Mouse (Mus musculus): Measurements from ENCODE around the gene Pgp. TPM values are rescaled to one million over a fixed set of nuclear protein-coding genes. Genes with fewer than 3 reads are reported as not detected.
"Not testable (repeated sequence)": the region's sequence is repeated elsewhere in the genome, so short reads cannot be mapped to it uniquely, and the experiment has no call there.

The Pgp gene
- total RNA-seq (2022): 10 to 100 TPM; 55.1 to 60.3 (median 60.2) TPM

DNA sequence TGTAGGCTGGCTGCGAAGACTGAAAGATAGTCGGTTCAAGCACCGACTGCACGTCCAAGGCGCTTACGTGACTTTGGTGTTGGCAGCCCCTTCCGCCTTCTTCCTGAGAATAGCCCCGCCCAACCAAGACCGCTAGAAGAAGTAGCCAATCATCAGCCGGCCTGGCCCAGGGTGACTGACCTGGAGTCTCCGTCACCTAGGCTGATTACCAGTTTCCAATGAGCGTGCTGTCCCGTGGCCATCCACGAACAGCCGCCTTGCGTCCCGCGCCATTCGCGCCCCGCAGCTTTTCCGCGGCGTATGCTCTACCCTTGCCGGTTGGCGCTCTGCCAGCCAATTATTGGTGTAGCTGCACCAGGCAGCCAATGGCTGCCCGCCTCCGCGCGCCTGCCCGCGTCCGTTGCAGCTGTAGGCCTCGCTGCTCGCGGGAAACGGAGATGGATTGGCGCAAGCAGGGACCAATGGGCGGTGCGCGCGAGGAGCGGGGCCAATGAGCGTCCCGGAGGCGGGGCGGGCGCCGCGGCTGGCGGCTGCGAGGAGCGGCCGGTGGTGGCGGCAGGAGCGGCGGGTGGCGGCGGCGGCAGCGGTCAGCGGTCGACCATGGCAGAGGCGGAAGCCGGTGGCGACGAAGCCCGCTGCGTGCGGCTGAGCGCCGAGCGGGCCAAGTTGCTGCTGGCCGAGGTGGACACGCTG is at the start of gene Pgp, which contains the start of gene E4f1:
TSS of gene Pgp (plus strand) at position 483 of the 693 bp plus-strand sequence.
TSS of gene E4f1 (minus strand) at position 404 of the 693 bp plus-strand sequence.
- DNase-seq (ENCODE audit: low spot score in 2 of 2): peak; percentile 97 to 99

DNA sequence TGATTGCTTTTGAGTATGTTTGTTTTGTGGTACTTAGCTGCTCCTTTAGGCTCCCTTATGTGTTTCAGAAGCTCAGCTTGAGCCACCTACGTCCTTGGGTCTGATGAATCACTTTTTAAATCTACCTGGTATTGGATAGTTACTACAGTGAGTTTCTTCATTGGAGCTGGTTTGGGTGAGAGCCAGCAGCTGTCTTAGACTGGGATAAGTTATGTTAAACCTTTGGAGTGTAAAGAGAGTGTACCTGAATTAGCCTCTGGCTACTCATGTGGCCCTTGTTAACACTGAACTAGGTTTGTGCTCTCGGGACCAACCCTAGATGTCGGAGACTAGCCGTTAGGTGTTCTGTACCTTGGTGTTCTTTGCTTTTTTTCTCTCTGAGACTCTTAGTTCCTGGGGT is 47.1 kb upstream of the Pgp start:
- DNase-seq (ENCODE audit: low spot score in 2 of 2): no peak

DNA sequence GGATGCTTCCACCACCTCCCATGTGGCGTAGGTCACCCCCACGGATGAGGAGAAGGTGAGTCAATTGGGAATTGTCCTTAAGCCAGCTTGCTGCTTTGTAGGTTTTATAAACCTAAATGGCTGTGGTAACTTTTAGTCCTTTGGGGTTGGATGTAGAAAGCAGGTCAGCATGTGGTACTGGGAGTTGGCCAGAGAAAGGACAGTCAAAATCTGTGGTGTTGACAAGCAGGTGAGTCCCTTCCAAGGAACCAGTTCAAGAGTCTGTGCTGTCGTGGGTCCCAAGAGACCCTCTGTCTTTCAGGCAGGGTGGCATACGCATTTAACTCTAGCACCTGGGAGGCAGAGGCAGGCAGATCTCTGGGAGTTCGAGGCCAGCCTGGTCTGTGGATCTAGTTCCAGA is 45.7 kb upstream of the Pgp start:
- no peak for DNase-seq (ENCODE audit: low spot score in 2 of 2)

DNA sequence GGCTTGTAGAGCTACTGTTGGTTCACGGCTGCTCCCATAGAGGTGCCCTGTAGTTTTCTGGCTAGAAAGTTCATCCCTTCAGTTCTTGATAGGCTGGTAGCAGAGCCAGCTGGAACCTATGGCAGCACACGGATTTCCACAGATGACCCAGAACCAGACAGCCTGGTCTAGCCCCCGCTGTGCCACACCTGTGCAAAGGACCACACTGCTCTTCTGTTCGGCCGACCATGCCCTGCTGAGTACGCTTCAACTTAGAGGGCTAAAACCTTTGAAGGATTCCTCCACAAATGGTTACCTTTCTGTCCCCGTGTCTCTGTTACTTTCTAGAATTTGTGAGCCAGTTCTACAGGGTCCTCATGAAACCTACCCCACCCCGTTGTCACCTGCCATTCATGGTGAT is 44.9 kb upstream of the Pgp start:
- DNase-seq (ENCODE audit: low spot score in 2 of 2): not testable (repeated sequence)

DNA sequence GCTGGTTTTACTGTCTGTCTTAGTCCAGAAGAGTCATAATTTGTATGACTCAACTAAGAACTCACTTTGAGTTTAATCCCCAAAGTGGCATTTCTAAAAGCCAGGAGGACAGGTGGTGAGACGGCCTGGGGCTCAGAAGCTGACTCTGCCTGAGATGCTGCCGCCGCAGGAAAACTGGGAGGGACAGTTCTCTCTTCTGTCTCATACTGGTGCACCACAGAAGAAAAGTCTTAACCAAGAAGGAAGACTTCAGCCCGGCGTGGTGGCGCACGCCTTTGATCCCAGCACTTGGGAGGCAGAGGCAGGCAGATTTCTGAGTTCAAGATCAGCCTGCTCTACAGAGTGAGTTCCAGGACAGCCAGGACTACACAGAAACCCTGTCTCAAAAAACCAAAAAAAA is 44.3 kb upstream of the Pgp start:
- no peak for DNase-seq (ENCODE audit: low spot score in 2 of 2)

DNA sequence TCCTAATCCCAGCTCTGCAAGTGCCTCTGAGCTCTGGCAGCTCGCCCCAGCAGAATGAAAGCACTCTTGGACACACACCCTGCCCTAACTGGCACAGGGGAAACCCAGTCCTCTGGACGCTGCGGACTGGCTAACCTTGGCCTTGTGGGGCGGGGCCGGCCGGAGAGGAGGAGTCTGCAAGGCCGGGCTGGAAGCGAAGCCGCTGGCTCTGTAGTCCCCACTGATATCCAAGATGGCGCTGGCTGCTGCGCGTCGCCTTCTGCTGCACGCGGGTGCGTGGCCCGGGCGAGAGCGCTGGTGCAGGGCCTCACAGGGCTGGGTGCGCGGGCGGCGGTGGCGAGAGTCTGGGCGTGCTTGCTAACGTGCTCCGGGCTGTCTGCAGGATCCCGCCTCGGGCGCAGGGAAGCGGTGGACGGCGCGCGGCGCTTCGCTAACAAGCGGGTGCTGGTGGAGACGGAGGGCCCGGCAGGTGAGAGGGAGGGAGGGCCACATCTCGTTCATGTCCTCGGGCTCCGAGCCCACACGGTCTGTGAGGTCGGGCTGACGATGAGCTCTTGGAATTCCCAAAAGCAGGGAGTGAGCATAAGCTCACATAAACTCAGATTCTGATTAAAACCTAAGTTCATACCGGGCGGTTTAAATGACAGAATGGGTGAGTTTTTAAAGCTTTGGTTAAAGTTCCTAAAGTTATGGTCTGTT is 43.6 kb upstream of the Pgp start, which contains the start of gene Eci1:
TSS of gene Eci1 (plus strand) at position 171 of the 699 bp plus-strand sequence.
- DNase-seq (ENCODE audit: low spot score in 2 of 2): peak; percentile 95 to 97

DNA sequence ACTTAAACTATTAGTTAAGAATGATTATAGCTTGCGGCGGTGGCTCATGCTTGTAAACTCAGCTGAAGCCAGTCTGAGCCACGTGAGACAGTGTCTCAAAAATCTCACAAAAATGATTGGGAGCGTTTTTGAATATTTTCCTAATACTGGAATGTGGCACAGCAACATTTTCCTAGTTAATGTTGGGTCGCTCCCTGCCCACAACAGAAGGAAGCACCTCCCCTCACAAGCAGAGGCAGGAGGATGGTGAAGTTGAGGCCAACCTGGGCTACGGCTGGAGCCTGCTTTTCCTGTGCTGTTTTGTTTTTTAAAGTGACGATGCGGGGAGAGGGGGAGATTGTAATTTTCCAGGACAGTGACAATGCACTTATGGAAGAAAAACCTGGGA is 43.0 kb upstream of the Pgp start:
- no peak for DNase-seq (ENCODE audit: low spot score in 2 of 2)

DNA sequence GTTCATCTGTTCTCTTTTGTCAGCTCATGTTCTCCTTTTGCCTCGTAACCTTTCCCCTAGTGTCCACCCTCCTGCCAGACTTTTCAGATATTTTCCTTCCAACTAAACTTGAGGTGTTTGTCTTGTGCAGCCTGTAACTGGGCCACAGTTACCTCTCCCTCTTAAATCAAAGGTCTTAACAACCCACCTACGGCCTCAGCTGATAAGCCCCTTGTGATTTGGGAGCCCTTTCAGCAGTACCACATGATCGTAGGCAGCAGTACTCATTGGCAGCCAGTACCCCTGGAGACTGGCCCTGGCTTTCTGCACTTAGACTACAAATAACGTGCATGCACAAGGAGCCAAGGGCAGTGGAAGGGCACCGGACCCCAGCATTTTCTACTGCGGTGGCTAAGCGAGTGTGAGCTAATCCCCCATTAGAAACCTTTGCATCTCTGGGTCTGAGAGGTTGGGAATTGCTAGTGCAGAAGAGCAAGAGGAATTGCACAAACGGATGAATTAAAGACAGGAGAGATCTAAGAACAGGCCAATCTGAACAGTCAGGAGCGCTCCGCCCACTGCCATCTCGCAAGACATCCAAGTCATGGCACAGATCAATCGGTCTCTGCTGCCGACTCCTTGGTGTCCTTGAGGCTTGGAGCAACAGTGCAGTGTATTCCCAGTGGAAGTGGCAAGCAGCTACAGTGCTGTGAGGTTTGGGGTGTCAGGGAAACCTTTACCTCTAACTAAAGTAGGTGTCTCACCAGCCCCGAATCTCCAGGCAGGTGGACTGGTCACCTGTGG is 40.8 kb upstream of the Pgp start:
- DNase-seq (ENCODE audit: low spot score in 2 of 2): peak; percentile 43 to 52

DNA sequence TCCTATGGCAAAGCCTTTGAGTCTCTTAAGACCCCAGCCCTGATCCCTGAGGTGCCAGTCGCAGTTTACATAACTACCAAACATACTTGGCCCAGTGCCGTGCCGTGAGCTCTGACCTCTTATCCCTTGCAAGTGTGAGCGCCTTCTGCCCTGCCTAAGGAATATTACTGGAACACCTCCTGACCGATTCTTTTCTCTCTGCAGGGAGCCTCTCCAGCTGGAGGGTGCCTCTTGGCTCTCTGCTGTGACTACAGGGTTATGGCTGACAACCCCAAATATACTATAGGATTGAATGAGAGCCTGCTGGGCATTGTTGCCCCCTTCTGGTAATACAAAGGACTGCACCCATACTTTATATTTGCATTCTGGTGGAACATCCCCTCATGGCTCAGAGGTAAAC is 33.2 kb upstream of the Pgp start:
- no peak for DNase-seq (ENCODE audit: low spot score in 2 of 2)

DNA sequence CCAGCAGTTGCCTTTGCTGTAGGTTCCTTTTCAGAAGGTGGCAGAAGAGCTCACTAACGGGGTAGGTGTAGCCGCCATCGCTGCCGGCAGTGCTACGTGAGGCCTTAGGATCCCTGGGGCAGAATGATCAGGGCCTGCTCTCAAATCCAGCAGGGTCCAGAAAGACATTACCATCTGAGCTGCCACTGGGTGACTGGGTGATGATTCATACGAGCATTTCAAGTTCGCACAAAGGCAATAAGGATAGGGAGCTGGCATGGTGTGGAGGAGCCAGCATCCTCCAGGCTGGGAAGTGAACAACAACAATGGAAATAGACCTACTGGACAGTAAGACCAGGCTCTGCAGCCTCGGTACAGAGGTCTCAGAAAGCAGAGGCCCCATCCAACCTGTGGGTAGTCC is 29.8 kb upstream of the Pgp start:
- no peak for DNase-seq (ENCODE audit: low spot score in 2 of 2)

DNA sequence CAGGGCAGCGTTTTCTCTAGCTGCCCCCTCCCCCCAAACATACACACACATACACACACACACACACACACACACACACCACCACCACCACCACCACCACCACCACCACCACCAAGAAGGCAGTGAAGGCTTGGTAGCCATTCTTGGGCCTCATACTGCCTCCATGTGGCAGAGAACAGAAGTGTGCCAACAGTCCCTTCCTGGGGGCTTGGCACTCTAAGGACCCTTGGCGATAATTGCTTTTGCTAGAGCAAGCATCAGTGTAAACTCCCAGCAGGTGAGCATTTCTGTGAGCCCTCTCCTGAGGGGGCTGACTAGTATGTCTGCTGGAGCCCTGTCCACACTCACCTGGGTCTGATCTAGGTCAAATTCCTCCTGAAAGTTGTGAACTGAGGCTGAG is 29.0 kb upstream of the Pgp start:
- DNase-seq (ENCODE audit: low spot score in 2 of 2): no peak

DNA sequence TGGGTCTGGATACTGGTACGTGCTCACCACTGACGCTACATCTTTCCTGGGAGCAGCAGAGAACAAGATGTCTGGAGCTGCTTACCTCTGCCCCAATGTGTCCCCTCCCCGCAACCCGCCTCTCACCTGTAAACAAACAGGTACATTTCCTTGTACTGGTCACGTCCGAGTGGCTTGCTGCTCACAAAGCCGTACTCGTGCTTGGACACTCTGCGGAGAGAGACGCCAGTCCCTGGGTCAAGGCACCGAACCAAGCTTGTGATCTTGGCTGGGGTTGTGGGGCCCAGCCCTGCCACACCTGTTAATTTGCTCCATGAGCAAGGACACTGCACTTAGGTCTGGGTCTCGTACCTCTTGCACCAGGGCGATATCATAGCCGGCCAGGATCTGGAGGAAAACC is 28.1 kb upstream of the Pgp start:
- DNase-seq (ENCODE audit: low spot score in 2 of 2): no peak

DNA sequence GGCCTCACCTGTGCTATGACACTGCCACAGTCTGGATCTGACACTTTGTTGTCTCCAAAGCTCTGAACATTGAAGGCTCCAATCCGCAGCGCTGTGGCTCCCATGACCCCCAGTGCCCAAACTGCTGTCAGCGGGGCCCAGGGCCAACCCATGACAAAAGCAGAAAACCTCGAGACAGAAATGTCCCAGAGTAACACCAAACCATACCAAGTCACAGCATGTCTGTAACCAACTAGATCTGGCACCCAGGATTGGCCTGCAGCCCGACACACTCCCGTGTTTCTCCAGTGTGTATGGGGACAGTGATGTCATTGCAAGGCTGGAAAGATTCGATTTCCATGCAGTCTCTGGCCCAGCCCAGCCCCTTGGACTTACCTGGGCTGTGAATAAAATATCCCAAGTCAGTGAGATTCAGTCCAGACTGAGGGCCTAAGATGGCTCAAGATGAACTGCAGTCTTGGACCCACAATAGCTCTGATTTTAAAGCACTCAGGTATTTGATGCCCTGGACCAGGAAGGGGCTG is 27.5 kb upstream of the Pgp start, which contains the start of gene Dnase1l2:
TSS of gene Dnase1l2 (minus strand) at position 474 of the 524 bp plus-strand sequence.
- DNase-seq (ENCODE audit: low spot score in 2 of 2): no peak

DNA sequence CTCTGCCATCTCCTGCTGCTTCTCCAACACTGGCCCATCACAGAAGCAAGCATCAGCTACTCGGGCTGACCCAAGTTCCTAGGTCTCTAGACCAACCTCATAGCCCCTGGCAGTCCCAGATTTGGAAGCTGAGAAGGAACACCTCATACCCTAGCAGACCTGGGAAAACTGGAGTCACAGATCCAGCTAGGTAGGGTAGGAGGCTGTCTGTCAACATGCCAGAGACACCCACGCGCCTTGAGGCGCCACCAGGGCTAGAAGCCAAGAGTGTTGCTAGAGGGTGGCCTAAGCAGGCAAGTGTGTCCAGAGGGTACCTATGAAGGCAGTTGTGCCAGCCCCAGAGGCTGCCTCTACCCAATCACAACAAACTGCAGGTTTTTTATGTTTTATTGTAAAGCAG is 26.8 kb upstream of the Pgp start:
- DNase-seq (ENCODE audit: low spot score in 2 of 2): no peak

DNA sequence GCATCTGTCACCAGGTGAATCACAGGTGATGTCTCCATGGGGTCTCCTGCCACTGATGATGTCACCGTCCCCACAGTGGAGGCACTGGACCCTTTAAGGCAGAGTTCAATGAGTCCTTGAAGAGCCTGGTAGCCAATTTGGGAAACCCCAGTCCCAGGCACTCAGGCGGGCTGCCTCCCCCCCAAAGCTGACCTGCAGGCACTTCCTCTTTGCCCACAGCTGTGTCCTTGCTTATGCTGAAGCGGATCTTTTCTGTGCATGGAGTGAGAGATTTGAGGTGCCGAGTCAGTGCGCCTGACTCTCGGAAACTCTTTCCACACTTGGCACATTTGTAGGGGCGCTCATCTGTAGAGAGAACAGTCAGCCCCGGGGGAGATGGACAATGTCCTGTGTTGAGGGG is 23.6 kb upstream of the Pgp start:
- DNase-seq (ENCODE audit: low spot score in 2 of 2): no peak

DNA sequence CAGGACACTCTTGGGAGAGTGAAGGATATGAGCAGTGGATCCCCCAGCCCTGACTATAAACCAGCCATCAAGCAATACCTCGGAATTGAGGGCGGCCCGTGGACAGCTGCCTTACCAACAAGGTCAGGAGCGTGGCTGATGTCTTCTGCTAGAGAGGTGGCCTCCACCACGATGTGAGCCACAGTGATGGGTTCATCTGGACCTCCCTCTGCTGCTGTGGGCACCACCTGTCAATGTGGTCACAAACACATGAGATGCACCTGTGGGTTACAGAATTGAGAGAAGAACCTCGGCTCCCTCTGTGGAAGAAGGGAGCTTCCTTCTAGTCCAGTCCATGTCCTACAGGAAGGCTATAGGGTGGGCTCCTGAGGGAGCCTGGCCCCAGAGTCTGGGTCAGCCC is 20.7 kb upstream of the Pgp start:
- no peak for DNase-seq (ENCODE audit: low spot score in 2 of 2)

DNA sequence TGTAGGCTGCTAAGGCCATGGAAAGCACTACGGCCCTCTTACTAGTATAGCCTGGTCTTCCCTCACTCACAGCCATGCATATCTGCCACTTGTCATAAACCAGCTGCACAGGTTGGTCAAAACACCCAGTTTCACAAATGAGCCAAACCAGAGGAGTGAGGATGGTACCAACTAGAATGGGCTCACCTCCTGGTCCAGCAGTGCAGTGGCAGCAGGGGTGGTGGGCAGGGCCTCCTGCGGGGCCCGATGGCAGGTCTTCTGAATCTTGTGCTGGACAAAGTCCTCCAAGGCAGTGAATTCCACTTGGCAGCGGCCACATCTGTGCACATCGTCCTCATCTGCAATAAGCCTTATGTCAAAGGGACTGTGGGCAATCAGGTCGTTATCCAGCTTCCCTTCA is 19.0 kb upstream of the Pgp start:
- DNase-seq (ENCODE audit: low spot score in 2 of 2): no peak

DNA sequence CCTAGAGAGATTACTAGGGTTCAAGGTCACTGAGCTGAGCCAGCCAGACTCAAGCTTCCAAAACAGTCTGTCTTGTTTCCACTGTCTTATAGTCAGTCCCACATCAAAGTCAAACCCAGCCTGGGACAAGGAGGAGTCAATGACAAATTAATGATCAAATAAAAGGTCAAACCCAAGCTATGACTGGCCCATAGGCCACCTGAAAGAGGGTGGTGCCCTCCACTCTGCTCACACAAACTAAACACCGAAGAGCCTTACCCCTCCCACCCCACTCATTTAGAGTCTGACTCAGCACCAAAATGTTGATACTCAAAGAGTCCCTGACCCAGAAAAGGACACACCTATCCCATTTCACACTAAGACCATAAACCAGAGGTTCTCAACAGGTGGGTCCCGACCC is 16.8 kb upstream of the Pgp start:
- DNase-seq (ENCODE audit: low spot score in 2 of 2): no peak

DNA sequence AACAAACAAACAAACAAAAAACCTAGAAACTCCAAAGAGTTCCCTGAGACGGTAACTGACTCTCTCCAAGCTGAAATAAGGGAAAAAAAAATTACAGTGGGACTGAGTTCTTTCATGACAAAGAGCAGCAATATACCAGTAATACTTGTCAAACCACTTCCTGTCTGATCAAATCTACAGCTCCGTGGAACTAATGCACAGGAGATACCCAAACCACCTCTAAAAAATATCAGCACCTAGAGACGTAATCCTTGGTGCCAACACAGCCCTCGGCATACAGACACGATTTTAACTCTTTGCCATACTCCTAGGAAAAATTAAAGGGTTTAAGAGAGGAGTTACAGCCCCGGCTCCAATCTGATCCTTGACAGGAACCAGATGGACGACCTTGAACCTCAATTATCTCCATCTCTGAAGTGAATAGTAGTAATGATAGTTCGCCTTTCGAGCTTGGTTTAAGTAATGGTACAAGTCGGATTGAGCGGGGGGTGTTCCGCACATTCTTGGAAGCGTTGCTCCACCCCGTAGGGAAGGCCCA is 15.9 kb upstream of the Pgp start:
- DNase-seq (ENCODE audit: low spot score in 2 of 2): no peak

DNA sequence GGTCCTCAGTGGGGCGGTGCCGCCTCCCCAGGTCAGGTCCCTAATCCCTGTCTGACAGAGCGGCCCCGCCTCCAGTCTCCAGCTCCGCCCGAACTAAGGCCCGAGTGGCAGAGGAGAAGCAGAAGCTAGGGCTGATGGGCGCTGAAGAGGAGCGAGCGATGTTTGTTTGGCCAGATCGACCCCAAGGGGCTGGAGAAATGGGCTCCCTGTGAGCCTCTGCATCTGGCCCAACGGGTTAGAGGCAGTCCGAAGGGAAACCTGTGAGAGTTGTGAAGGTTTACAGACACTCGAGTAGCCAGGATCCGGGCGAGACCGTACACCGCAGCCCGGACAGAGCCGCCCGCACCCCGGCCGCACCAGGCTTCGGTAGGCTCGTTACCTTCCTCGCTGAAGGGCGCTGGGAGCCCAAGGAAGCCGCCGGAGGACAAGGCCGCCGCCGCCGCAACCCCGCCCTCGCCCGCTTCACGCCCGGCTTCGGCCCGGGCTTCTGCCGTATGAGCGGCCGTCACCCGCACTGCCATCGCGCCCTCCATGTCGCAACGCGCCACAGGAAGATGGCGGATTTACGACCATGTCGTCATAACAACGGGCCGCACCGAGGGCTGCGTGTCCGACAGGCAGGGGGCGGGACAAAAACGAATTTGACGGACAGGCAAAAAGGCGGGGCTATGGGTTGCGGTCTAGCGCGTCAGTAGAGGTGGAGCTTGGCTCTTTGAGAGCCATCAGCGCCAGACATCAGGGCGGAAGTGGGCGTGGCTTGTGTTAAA is 15.3 kb upstream of the Pgp start:
- DNase-seq (ENCODE audit: low spot score in 2 of 2): peak; percentile 97 to 99

Data from gastrocnemius, adult 8-10 months (tissue).